Mouse (Mus musculus): ENCODE data around the gene Ralgapa2. TPM values are rescaled to one million over a fixed set of nuclear protein-coding genes. Genes with fewer than 3 reads are reported as not detected.
A peak's percentile ranks its signal among the peaks of the same experiment; 100 is the strongest.

The Ralgapa2 gene
- total and polyA plus RNA-seq, 3 experiments: 5.6 to 10.3 (median 8.9) TPM

GRCm38 (mm10) chr2:146216111-146217064 is 295.8 kb downstream of the Ralgapa2 start:
- H3K36me3 ChIP-seq (replicated peaks in 1 of 2; ENCODE audit: control insufficient read depth in 1 of 2, insufficient read depth in 1 of 2, low read length in 1 of 2): no peaks in the 10 kb centered on the region
- in situ Hi-C loops (cut with MboI; ENCODE audit: low pct_ligation_motif_present, low pct_unique_long_range_greater_than_20kb, low sequenced_read_pairs): no loop called here
- dilution Hi-C loops (cut with MboI; ENCODE audit: extremely low pct_ligation_motif_present, extremely low pct_unique_long_range_greater_than_20kb, low sequenced_read_pairs): no loop called here
- no peaks in the 10 kb centered on the region for H3K27me3 ChIP-seq (replicated peaks)
- no peak overlapping the region for H3K4me2 ChIP-seq (ENCODE audit: insufficient read depth, low read depth, poor library complexity, severe bottlenecking)
- no peak overlapping the region for H3K27ac ChIP-seq (ENCODE audit: insufficient read depth, low read depth)
- peaks cover 4 to 40% of the 10 kb centered on the region in 2 experiments; a peak in 3 of 4 replicates for H3K4me1 ChIP-seq (ENCODE audit: control insufficient read depth in 1 of 2, insufficient read depth in 2 of 2)
- no peak overlapping the region for H3K9ac ChIP-seq (ENCODE audit: insufficient read depth, low read depth)
- H3K79me2 ChIP-seq (replicated peaks; ENCODE audit: control insufficient read depth, extremely low read depth, insufficient read depth, poor library complexity, severe bottlenecking): no peaks in the 10 kb centered on the region
- peaks cover 19% of the 10 kb centered on the region for H3K9me3 ChIP-seq (replicated peaks; ENCODE audit: low read length)
- TF ChIP-seq JUND (conservative IDR thresholded peaks at IDR 0.05; ENCODE audit: low read depth, low read length) (no peak), MAX (IDR thresholded peaks at IDR 0.05; ENCODE audit: low read length) (0 out of 2 replicates have a peak, but pooled peaks have one; percentile 28), ETS1 (conservative IDR thresholded peaks at IDR 0.05; ENCODE audit: low read depth, low read length) (peak; percentile 34; the same call in 1 of the 2 replicates), ELF1 (IDR thresholded peaks at IDR 0.05; ENCODE audit: low read depth, low read length) (no peak), EP300 (IDR thresholded peaks at IDR 0.05; ENCODE audit: low read length) (0 out of 2 replicates have a peak, but pooled peaks have one; percentile 23), BHLHE40 (IDR thresholded peaks at IDR 0.05; ENCODE audit: low read depth, low read length) (peak; percentile 41; the same call in 1 of the 2 replicates)
- DNase-seq (ENCODE audit: extremely low read depth): peak; percentile 48
- no peak overlapping the region for H3K4me3 ChIP-seq (replicated peaks in 1 of 3; ENCODE audit: low read depth in 2 of 3, low read length in 2 of 3, poor library complexity in 1 of 3)

GRCm38 (mm10) chr2:146214715-146215114 is 297.4 kb downstream of the Ralgapa2 start:
- Histone ChIP-seq H3K4me3 (replicated peaks in 1 of 3; ENCODE audit: low read depth in 2 of 3, low read length in 2 of 3, poor library complexity in 1 of 3) (no peak overlapping the region), H3K36me3 (replicated peaks in 1 of 2; ENCODE audit: control insufficient read depth in 1 of 2, insufficient read depth in 1 of 2, low read length in 1 of 2) (no peaks in the 10 kb centered on the region), H3K27ac (ENCODE audit: insufficient read depth, low read depth) (no peak overlapping the region), H3K4me2 (ENCODE audit: insufficient read depth, low read depth, poor library complexity, severe bottlenecking) (peak overlapping the region; percentile 4; the same call in 1 of the 2 replicates), H3K9me3 (replicated peaks; ENCODE audit: low read length) (peaks cover 9% of the 10 kb centered on the region), H3K9ac (ENCODE audit: insufficient read depth, low read depth) (no peak overlapping the region), H3K4me1 (ENCODE audit: control insufficient read depth in 1 of 2, insufficient read depth in 2 of 2) (peaks cover 4 to 48% of the 10 kb centered on the region in 2 experiments; a peak in 3 of 4 replicates), H3K79me2 (replicated peaks; ENCODE audit: control insufficient read depth, extremely low read depth, insufficient read depth, poor library complexity, severe bottlenecking) (no peaks in the 10 kb centered on the region), H3K27me3 (replicated peaks) (no peaks in the 10 kb centered on the region)
- dilution Hi-C loops (cut with MboI; ENCODE audit: extremely low pct_ligation_motif_present, extremely low pct_unique_long_range_greater_than_20kb, low sequenced_read_pairs) (no loop called here), in situ Hi-C loops (cut with MboI; ENCODE audit: low pct_ligation_motif_present, low pct_unique_long_range_greater_than_20kb, low sequenced_read_pairs) (no loop called here)
- DNase-seq (ENCODE audit: extremely low read depth): peak; percentile 86
- no peak for TF ChIP-seq CHD1 (IDR thresholded peaks at IDR 0.05; ENCODE audit: low read depth, low read length)
- peak; percentile 34; the same call in 1 of the 2 replicates for TF ChIP-seq HCFC1 (IDR thresholded peaks at IDR 0.05; ENCODE audit: low read depth, low read length)
- 0 out of 2 replicates have a peak, but pooled peaks have one; percentile 38 for TF ChIP-seq MYC (IDR thresholded peaks at IDR 0.05; ENCODE audit: low read depth, low read length)
- 0 out of 2 replicates have a peak, but pooled peaks have one; percentile 40 for TF ChIP-seq NELFE (IDR thresholded peaks at IDR 0.05; ENCODE audit: low read depth, low read length)
- TF ChIP-seq NRF1 (IDR thresholded peaks at IDR 0.05; ENCODE audit: low read depth, low read length): no peak
- TF ChIP-seq ZMIZ1 (IDR thresholded peaks at IDR 0.05; ENCODE audit: low read depth, low read length): no peak
- TF ChIP-seq JUN (IDR thresholded peaks at IDR 0.05; ENCODE audit: insufficient read depth, low read depth, low read length): no peak; the same call in 1 of the 2 replicates
- peak; percentile 84 for TF ChIP-seq SMC3 (IDR thresholded peaks at IDR 0.05; ENCODE audit: low read depth, low read length)
- TF ChIP-seq USF2 (conservative IDR thresholded peaks at IDR 0.05; ENCODE audit: low read depth, low read length): no peak
- 0 out of 2 replicates have a peak, but pooled peaks have one; percentile 50 for TF ChIP-seq BHLHE40 (IDR thresholded peaks at IDR 0.05; ENCODE audit: low read depth, low read length)
- TF ChIP-seq TBP (conservative IDR thresholded peaks at IDR 0.05; ENCODE audit: low read depth, low read length): 0 out of 2 replicates have a peak, but pooled peaks have one; percentile 13
- TF ChIP-seq MAX (IDR thresholded peaks at IDR 0.05; ENCODE audit: low read length): no peak; the same call in 1 of the 2 replicates
- peak; percentile 67 for TF ChIP-seq ZNF384 (IDR thresholded peaks at IDR 0.05; ENCODE audit: low read depth, low read length)
- peak; percentile 95 for TF ChIP-seq CHD2 (IDR thresholded peaks at IDR 0.05; ENCODE audit: low read length)
- TF ChIP-seq ELF1 (IDR thresholded peaks at IDR 0.05; ENCODE audit: low read depth, low read length): no peak
- peak; percentile 65 for TF ChIP-seq RAD21 (IDR thresholded peaks at IDR 0.05; ENCODE audit: low read depth, low read length)
- TF ChIP-seq MAZ (IDR thresholded peaks at IDR 0.05; ENCODE audit: low read depth, low read length): no peak
- TF ChIP-seq USF1 (IDR thresholded peaks at IDR 0.05; ENCODE audit: low read depth, low read length): no peak
- TF ChIP-seq CTCF (conservative IDR thresholded peaks at IDR 0.05 in 1 of 2, IDR thresholded peaks at IDR 0.05 in 1 of 2; ENCODE audit: low read depth in 2 of 2, low read length in 2 of 2): peak; percentile 40 to 91
- peak; percentile 56 for TF ChIP-seq ETS1 (conservative IDR thresholded peaks at IDR 0.05; ENCODE audit: low read depth, low read length)
- TF ChIP-seq KAT2A (IDR thresholded peaks at IDR 0.05; ENCODE audit: insufficient replicate concordance, low read length): no peak
- no peak for TF ChIP-seq PAX5 (IDR thresholded peaks at IDR 0.05; ENCODE audit: low read length)
- peak; percentile 20 for TF ChIP-seq ZC3H11A (IDR thresholded peaks at IDR 0.05; ENCODE audit: low read depth, low read length)
- TF ChIP-seq MEF2A (IDR thresholded peaks at IDR 0.05; ENCODE audit: borderline replicate concordance, low read depth, low read length): 0 out of 2 replicates have a peak, but pooled peaks have one; percentile 26
- TF ChIP-seq SIN3A (IDR thresholded peaks at IDR 0.05; ENCODE audit: low read length): no peak
- no peak for TF ChIP-seq JUND (conservative IDR thresholded peaks at IDR 0.05; ENCODE audit: low read depth, low read length)
- no peak for TF ChIP-seq POLR2A (IDR thresholded peaks at IDR 0.05; ENCODE audit: low read depth, low read length)
- peak; percentile 58; the same call in 1 of the 2 replicates for TF ChIP-seq TCF12 (IDR thresholded peaks at IDR 0.05; ENCODE audit: low read depth, low read length)
